Mouse (Mus musculus) urinary bladder, postnatal 36 days (tissue): ENCODE measurements around the gene Pcyox1.
A peak's percentile ranks its signal among the peaks of the same experiment; 100 is the strongest.
"Not testable (repeated sequence)": the region's sequence is repeated elsewhere in the genome, so short reads cannot be mapped to it uniquely, and the experiment has no call there.

Source experiments
- DNase-seq, 2 experiments: peaks; one replicate each; pipeline ENCODE4 v3.0.0; 2022; ENCODE audit warnings: low spot score in 2 of 2, mixed read lengths in 1 of 2

Pcyox1 gene

GRCm38 (mm10) chr6:86397257-86397980 is 465 bp upstream of the Pcyox1 start:
- DNase-seq, result no peak

GRCm38 (mm10) chr6:86395969-86396368 is 985 bp downstream of the Pcyox1 start:
- DNase-seq, result no peak

DNA sequence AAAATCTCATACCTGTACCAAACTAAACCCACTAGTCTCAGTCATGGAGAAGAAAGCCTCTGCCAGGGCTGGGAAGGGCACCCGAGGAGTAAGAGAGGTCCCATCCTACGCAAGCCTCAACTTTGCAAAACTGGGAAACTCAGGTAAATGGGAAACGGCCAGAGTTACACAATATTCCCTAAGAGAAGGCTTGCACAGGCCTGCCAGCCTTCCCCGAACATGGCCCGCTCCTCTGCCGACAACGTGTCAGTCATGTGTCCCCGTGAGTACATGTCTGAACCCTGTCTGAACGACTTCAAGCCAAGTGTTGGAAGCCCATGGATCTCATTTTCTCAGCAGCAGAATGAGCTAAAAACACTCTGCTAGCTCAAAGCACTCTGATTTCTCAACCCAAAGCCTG is 1.9 kb downstream of the Pcyox1 start:
- DNase-seq, result peak in 1 of 2 experiments; percentile 54

DNA sequence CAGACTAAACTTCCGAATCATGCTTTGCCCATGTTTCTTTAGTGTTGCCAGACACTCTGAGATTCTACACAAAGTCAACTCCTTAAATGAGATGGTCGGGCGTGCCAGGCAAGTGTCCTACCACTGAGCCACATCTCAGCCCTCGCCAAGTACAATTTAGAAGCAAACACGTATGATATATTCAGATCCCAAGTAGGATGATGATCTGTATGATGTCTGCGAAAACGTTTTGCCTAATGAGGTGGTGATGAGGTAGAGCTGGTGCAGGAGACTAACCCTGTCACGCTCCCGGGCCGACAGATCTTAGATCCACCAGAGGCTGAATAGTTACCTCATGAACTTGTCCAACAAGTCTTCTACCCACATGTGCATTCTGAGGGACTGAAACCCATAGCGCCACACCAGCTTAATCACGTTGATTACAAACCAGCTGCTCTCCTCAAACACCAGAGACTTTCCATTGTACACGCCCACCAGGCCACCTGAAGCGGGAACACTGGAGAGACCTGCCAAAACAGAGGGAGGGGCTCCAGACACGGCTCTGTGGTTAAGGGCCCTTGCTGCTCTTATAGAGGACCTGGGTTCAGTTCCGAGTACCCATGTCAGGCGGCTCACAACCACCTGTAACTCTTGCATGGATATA is 2.8 kb downstream of the Pcyox1 start:
- DNase-seq, result no peak

GRCm38 (mm10) chr6:86393187-86393586 is 3.8 kb downstream of the Pcyox1 start:
- no peak for DNase-seq

DNA sequence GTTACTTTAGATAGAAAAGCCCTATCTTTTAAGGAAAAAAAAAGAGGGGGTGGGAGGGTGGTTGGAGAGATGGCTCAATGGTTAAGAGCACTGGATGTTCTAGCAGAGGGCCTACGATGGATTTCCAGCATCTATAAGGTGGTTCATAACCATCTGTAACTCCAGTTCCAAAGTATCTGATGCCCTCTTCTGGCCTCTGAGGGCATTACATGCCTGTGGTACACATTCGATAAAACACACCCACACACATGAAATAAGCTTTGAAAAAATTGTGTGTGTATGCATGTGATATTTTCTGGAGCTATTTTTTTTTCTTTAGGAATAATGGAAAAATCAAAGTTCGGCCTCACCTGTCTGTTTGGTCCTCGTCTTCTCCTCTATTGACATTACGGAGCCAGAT is 5.6 kb downstream of the Pcyox1 start:
- no peak for DNase-seq

DNA sequence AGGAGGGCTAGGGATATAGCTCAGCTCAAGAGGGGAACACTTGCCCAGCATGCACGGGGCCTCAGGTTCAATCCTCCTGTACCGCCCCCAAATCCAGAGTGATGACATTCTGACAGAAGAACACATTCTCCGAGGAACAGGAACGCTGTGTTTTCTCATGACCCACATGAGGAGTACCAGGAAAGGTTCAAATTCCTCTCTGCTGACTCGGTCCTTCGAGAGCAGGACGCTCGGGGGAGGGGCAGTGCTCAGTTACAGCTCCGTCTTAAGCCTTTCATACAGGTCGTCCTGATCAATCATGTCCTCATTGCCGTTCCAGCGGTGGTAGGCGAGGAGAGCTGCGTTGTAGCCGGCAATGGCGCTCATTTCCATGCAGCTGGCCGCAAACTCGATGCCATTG is 8.5 kb downstream of the Pcyox1 start:
- no peak for DNase-seq

DNA sequence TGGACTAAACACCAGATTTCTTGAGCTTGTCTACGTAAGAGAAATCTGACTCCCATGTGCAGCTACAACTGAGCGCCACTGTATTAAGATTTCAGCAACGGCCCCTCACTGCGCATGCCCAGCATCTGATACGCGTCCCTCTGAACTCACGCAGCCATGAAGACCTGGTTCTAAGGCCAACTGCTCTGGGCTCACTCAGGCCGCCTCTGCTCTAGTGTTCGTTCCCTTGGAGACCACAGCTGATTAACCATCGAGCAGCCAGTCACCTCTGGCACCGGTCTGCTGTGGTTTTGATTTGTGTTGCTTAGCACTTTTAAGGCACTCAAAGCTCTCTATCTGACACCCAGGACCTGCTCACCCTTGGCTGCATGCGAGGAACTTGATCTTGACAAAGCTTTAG is 9.6 kb downstream of the Pcyox1 start:
- no peak for DNase-seq

- no peak for DNase-seq
Observed at GRCm38 (mm10) chr6:86385362-86386104, 11.4 kb downstream of the Pcyox1 start.

DNA sequence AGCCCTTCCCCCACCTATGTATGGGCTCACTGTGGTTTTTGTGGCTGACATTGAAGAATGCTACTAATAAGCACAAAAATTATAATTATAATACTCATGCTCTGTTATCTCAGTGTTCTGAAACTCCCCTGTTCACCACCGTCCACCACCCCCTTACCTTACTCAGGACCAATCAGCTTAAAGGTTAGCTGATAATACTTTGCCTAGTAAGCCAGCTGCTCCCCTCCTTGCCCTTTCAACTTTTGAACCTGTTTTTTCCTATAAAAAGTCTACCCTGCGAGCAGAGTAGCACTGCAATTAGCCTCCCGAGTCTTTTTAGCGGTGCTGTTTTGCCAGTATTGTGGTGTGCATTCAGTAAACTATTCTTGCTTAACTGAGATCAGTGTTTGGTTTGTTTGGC is 12.3 kb downstream of the Pcyox1 start:
- no peak for DNase-seq

DNA sequence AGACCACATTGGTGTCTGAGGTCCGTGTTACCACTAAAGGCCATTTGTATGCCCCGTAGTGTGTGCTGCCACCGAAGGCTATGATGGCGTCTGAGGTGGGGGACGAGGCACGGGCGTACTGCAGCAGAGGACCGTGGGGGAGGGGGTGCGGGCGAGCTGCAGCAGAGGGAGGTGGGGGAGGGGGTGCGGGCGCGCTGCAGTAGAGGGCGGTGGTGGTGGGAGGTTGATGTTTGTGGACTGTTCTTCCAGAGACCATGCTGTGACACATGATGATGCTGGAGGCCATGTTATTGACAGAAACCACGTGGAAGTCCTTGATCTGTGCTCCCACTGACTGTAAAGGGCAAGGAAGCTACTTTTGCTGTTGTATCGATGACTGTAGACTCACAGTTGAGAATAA is 13.6 kb downstream of the Pcyox1 start:
- no peak for DNase-seq

DNA sequence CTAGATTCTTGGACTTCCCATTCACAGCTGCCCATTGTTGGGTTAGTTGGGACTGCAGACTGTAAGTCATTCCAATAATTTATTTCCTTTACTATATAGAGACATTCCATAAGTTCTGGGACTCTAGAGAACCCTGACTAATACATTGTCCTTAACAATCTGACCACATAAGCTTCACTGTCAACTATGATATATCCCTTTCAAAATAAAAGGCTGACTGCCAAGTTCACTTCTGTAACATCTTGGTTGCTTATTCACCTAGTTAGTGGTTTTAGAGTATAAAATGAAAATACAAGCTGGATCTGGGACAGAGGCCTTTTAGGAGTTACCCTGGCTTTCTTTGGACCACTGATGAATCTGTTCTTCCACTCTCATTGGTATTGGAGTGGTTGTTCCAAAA is 14.4 kb downstream of the Pcyox1 start:
- DNase-seq, result no peak

- DNase-seq, result not testable (repeated sequence)
Observed at GRCm38 (mm10) chr6:86380112-86380511, 16.8 kb downstream of the Pcyox1 start.

DNA sequence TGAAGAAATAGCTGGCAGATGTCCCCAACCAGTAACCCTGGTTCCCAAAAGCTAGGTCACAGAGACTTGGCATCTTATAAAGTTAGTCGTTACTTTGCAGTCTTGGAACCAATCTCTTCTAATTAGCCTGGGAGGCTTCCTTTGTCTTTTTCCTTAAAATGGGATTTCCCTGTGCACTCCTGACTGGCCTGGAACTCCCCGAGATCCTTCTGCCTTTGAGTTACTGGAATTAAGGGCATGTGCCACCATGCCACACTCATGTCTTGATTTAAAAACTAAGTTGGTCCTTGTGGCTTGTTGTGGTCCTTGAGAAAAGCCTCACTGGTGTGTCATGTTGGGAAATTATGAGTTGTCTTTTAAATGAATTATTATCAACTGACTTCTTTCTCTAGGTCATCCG is 18.6 kb downstream of the Pcyox1 start:
- DNase-seq, result no peak

GRCm38 (mm10) chr6:86373556-86373955 is 23.4 kb downstream of the Pcyox1 start:
- no peak for DNase-seq

GRCm38 (mm10) chr6:86371950-86372516 is 24.9 kb downstream of the Pcyox1 start:
- DNase-seq, result no peak

GRCm38 (mm10) chr6:86371340-86371911 is 25.5 kb downstream of the Pcyox1 start:
- peak; percentile 91 to 96 for DNase-seq

DNA sequence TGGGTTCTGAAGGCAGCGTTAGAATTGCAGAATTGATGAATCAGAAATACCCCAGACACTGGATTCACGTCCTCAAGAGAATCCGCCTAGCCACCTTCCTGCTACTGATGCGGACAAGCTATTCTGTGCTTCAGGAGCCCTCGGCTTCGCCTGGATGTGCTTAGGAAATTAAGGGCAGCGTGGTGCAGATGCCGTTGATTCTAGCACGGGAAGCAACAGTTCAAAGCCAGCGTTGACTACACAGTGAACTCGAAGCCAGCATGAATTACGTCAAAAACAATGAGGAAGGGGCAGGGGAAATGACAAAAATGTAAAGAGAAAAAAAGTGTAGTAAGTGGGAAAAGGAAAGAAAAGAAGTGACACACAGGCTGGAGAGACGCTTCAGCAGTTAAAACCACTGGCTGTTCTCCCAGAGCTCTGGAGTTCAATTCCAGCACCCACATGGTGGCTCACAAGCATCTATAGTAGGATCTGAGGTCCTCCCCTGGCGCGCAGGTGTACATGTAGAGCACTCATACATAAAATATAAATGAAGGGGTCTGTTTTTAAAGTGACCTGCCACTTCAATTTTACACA is 26.1 kb downstream of the Pcyox1 start, which contains the start of gene Snrpg:
TSS of gene Snrpg (plus strand) at position 541 of the 576 bp plus-strand sequence.
- DNase-seq, result no peak

DNA sequence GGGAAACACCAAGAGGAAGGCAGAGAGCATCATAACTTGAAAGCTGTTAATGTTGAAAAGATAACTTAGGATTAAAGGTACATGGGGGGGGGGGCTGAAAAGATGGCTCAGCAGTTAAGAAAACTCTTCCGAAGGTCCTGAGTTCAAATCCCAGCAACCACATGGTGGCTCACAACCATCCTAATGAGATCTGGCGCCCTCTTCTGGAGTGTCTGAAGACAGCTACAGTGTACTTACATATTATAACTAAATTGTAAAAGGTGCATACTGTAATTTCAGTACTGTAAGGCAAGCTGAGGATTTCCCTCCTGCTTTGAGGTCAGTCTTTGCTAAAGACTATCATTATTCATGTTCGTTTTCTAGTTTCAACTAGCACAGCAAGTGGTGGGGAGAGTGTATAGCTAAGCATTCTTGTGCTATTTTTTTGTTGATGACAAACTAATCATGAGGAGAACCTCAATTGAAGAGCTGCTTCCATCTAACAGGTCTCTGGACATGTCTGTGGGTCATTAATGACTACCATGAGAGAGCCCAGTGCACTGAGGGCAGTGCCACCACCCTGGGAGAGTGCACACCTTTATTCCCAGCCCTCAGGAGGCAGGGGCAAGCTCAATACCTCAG is 26.8 kb downstream of the Pcyox1 start:
- DNase-seq, result no peak

DNA sequence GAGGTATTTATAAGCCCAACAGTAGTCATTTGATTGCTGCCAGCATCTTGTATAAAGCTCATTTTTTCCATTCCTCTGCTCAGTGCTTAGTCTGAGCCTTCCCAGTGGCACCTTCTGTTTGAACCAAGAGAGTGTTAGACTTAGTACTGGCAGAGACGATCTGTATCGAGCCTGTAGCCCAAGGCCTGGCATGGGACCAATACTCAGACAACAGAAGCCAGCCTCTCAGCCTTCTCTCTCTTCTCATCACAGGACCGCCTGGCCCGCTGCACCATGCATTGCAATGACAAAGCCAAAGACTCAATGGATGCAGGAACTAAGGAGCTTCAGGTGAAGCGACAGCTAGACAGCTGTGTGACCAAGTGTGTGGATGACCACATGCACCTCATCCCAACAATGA is 28.5 kb downstream of the Pcyox1 start:
- DNase-seq, result no peak

DNA sequence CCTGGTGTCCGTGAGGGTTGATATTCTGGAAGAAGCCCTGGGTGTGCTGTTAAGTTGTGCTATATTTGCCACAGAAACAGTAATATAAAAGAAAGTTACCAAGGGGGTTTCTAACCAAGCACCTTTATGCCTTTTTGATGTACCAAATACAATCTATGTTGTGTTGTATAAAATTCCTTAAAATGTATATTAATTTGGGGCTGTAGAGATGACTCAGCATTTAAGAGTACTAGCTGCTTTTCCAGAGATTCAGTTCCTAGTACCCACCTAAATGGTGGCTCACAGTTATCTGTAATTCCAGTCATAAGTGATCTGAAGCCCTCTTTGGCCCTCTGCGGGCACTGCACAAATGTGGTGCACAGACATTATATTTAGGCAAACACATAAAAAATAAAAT is 30.1 kb downstream of the Pcyox1 start:
- no peak for DNase-seq
